Mouse (Mus musculus): ENCODE results near the gene Peak1.
A peak's percentile ranks its signal among the peaks of the same experiment; 100 is the strongest.

Peak1 gene

DNA sequence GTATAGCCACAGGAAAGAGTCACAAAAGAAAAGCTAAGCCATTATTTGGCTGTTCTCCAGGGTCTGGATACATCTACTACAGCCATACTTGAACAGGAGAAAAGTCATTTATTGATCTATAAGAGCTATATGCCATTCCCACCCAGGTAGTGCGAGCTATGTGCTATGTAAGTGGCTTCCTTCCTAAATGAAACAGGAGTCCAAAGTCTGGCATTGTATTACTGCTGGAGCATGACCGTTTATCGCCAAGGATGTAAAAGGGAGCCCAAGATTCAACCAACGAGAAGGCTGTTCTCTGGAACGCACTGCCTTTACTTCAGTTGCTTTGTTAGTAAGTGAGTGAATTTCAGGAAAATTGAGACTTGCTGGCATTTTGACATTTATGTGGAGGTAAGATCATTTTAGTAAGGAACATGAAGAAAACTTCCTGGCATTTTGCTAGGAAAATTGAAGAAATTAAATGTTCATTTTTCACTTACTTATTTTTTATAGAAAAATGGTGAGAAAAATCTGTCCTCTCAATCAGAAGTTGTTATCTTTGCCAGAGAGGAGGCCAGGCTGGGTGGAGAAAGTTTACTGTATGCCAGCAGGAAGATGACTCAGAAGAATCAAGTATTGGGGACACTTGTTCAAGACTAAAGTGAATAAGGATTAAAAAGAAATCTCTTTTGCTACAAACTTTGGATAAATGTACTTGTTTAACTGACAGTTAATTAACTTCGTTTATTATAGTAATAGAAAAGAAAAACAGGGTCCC, 162.0 kb downstream of the Peak1 start:
- no peak for DNase-seq (ENCODE audit: low spot score)

DNA sequence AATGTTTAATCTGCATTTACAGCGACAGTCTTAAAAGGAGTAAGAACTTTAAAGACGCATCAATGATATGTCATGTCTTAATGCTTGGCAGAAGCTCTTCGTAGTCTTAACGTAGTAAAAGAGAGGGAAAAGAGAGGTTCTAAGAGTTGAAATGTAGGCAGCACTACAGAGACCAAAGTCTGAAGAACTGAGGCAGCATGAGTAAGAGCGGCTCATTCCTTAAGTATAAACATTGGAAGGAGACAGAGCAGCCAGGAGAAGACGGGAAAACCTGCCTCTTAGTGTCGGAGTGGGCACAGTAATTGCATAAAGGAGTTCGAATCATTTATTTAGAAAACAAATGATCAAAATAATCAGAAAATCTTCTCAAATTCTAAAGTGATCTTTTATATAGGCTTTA, 173.5 kb downstream of the Peak1 start:
- DNase-seq (ENCODE audit: low spot score), result no peak

DNA sequence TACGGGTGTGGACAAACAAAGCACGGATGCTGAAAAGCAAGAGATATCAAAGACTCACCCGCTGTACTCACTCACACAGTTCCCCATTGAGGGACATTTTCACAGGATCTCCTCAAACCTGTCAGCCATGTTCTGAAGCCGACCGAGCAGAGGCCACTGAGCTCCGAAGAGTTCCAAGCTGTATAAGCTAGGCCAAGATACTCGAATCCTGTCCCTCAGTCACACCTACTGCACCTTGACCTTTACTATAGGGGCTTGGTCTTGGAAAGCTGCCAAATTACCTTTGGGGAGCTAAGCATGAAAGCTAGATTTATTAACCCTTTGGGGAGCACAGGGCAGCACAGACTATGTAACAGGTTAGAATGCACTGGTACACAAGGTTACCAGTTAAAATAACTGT, 174.0 kb downstream of the Peak1 start:
- DNase-seq (ENCODE audit: low spot score), result no peak

DNA sequence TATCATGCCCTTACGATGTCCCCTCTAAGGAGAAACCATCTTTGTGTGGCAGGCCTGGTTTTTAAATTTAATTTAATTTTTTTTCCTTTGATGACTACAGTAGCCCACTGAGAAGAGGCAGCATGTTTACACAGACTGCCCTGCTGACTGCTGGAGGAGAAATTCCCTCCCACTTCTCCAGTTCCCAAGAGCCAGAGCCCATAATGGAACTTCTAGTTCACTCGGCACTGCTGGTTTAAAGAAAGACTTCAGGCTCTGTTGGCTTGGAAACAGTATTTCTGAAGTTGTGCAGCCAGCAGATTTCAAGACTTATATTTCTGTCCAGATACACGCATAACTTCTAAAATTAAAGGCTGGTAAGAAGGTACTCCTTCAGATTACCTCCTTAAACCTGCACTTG, 175.2 kb downstream of the Peak1 start:
- DNase-seq (ENCODE audit: low spot score), result no peak

DNA sequence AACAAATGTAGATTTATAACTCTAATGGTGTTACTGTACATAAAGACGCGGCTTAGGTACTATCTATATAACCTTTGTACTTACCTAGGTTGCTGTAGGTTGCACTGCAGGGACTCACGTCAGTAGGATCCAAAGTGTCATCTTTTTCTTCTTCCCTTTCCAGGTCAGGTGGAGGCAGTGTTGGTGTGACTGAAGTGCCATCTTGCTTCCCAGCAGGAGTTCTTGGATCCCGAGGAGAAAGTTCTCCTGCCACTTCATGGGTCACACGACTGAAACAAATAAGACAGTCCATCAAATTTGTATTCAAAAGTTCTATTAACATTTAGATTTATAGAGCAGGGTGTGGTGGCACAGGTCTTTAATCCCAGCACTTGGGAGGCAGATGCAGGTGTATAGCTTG, 176.8 kb downstream of the Peak1 start:
- no peak for DNase-seq (ENCODE audit: low spot score)

DNA sequence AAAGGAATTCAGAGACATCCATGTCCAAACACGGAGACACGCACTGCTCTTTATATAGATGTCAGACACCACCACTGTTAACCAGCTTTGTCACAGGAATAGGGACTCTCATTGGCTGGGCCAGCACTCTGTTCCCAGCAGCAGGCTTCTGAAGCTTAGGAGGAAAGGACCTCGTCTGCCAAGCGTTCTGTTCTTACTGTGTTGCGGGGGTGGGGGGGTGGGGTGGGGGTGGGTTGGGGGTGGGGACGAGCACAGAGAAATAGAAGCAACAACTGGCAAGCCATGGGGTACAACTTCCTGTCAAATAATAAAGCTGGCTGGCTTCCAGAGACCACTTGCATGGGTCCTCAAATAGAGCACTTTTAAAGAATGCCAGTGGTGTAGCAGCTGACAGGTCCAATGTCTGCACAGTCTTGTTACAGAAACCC, 182.0 kb downstream of the Peak1 start:
- no peak for DNase-seq (ENCODE audit: low spot score)

DNA sequence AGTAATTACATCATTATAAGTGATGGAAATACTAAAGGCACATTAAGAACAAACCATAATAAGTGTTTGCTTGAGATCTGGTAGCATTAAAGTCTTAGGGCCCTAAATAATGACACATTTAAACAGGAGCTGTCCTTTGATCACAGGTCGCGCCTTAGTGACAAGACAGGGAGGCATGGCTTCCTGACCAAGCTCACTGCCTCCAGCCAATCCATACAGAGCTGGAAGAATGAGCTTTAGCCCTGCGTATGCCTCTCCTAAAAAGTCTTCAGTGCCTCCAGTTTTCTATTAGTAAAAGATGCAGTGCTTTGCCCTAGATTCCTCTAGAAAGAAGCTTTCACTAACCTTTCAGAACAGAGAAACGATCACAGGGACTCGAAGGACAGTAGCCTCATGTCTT, 182.6 kb downstream of the Peak1 start:
- no peak for DNase-seq (ENCODE audit: low spot score)

DNA sequence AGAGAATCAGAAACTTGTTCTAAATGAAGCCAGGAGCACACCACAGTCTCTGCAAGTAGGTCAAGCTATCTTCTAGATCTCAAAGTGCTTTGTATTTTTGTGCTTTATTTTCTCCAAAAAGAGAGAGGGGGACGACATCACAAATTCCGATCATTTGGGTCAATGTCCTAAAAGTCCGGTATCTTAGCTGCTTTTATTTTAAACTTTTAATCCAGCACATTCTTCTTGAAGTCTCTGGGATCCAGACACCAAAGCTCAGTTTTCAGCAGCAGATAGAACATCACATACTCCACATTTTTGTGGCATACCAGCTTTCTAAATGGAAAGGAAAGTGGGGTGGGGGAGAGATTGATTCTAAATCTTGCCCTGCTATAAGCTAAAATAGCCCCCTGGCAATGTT, 183.3 kb downstream of the Peak1 start:
- DNase-seq (ENCODE audit: low spot score), result no peak

DNA sequence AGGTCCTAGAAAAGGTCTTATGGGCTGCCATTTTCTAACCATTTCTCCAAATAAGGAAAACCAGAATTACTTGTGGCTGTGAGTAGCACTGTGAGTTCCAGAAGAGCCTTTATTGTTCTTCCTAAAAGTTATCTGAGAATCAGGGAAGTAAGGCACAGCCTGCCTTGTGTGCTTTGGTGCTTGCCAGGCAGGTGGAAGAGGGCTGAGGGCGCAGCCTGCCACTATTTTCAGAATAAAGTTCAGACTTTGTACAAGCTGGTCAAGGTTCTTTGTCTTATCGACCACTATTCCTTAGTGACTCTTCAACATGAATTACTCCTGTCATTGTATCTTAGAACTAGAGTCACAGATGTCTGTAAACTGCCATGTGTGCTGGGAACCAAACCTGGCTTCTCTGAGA, 184.6 kb downstream of the Peak1 start:
- no peak for DNase-seq (ENCODE audit: low spot score)

DNA sequence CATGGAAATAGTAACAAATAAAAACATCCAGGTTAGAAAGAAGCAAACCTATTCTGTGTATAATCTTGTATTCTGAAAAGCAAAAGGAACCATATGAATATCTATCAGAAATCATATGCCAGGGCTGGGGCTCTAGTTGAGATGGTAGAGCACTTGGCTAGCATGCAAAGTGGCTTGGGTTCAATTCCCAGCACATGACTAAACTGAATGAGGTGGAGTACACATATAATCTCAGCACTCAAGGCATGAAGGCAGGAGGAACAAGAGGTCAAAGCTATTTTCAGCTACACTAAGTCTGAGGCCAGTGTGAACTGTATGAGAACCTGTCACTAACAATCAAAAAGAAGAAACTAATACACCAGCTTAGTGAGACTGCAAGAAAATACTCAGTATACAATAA, 187.0 kb downstream of the Peak1 start:
- no peak for DNase-seq (ENCODE audit: low spot score)

DNA sequence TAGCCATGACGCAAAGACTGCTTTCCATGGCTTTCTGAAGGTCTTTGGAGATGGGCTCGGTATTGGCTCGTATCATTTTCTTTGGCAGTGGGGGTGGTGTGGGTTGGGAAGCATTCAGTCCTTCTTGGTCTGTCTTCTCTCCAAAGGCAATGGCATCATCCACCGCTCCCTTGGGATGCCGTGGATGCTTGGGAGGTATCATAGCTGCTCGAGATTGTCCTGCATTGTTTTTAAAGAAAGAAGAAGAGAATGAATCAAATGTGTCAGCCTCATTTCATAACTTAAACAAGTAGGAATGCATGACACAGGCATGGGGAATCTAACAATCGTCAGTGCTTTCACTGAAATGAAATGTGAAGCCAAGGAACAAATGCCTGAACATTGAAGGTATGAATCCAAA, 190.2 kb downstream of the Peak1 start:
- no peak for DNase-seq (ENCODE audit: low spot score)

DNA sequence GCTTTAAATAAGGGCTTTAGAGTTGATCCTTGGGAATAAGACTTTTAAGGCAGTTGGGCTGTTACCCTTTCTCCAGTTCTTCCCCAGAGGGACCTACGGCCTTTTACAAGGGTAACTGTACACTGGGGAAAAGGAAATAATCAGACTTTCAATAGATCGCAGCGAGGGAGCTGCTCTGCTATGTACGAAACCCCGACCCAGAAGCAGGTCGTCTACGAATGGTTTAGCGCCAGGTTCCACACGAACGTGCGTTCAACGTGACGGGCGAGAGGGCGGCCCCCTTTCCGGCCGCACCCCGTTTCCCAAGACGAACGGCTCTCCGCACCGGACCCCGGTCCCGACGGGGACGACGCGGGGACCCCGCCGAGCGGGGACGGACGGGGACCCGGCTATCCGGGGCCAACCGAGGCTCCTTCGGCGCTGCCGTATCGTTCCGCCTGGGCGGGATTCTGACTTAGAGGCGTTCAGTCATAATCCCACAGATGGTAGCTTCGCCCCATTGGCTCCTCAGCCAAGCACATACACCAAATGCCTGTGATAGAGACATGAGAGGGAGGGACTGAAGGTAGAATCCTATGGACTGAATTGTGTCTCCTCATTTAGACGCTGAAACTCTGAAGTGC, 194.3 kb downstream of the Peak1 start:
- DNase-seq (ENCODE audit: low spot score), result peak; percentile 74

DNA sequence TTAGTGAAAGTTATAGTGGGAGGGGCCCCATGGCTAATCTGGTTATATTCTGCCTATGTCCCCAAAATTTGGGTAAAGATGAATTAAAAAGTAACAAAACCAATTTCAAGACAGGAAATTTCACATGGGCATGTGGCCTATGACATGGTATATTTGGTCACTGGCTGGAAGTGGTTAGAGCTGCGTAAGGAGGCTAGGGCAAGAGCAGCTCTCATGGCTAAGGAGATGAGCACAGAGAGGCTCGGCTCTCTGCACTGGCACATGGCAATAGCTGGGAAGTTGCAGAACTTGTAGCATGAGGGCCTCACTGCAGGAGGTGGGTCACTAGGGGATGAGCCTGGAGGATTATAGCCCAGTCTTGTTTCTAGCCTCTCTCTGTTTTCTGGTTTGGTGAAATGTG, 199.0 kb downstream of the Peak1 start:
- DNase-seq (ENCODE audit: low spot score), result no peak

DNA sequence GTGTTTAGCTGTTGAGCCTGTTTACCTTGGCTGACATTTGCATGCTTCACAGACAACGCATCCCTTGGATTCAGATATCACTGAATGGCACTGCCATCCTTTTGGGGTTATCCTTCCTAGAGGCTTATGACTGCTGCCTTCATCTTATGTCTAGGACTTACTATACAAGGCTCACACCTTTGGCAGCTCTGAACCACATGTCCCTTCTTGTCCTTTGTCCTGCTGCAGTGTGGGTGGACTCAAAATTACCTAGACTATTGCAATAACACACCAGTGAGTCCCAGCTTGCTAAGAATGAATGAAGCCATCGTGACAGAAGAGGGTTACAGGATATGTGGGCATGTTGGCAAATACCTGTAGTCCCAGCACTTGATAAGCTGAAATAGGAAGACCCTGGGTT, 199.8 kb downstream of the Peak1 start:
- no peak for DNase-seq (ENCODE audit: low spot score)

DNA sequence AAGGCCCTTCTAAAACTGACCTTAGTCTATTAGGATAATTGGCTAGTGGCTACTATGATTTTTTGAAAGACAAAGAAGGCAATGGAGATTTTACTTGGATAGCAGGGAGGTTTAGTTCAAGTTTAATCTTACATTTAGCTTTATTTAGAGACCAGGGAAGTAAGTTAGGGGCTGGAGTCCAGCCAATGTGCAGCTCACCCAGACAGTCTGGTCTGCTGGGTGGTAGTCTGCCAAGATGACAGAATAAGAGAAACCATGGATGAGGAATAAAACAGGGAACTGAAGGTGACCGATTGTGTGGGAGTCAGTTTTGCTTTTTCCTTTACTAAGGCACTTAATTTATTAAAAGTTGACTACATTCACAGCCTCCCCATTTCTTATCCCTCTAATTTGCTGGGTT, 200.5 kb downstream of the Peak1 start:
- no peak for DNase-seq (ENCODE audit: low spot score)

DNA sequence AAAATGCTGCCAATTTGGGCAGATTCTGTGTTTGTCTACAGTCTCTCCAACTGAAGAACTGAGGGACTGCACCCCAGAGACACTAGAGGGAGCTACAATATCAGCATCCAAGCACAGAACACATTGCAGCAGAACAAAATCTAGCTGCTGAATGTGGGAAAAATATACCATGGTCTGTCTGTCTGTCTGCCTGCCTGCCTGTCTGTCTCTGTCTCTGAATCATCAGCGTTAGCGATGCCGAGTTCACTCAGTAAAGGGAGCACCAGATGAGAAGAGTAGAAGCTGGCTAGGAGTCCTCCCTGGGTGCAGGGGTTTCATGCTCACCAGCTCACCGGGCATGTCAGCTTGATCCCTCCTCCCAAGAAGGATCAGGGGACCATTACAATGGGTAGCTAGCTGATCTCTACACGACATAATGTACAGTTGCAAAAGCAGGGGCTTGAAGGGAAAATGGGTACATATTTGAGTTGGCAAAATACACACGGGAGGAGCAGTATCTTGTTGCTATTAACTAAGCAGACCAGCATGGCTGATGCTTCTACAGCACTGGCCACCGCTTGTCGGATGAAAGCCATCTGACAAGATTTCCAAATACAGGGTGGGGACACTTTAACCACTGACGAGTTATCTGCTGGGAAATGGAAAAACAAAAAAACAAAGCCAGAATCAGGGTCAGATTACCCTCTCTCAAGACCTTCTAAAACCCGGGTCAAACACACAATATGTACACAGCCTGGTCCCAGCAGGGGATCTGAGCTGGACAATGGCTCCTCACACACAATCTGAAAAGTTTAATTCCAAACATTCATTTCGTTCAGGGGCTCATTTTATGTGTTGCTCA, 204.2 kb downstream of the Peak1 start:
- no peak for DNase-seq (ENCODE audit: low spot score)

DNA sequence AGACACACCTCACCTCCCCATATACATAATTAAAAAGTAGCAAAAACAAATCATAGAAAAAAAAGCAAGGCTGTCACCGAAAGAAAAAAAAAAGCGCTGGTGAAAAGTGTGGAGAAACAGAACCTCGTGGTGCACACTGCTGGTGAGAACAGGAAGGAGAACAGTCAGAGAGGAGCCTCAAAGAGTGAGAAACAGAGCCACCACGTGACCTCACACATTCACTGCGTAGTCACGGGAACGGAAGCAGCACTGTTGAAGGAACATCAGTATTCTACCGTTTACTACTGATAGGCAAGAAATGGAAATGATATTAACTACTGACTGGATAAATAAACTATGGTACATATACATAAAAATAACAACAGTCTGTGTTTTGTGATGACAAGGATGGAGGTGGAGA, 209.1 kb downstream of the Peak1 start:
- DNase-seq (ENCODE audit: low spot score), result no peak

DNA sequence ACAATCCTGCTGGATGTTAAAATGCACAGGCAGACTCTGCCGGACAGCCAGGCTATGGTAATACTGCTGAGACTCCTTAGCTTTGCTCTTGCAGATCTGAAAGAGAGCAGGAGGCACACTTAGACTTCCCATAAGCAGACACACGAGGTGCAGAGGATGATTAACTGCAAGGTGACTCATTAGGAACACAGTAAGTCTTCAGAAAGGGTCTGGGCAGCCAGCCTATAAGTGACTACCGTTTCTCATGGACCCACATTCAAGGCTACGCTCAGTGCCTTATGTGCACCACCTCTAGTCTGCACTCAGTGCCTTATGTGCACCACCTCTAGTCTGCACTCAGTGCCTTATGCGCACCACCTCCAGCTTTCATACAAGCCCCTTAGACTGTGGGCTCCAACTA, 210.4 kb downstream of the Peak1 start:
- DNase-seq (ENCODE audit: low spot score), result no peak

DNA sequence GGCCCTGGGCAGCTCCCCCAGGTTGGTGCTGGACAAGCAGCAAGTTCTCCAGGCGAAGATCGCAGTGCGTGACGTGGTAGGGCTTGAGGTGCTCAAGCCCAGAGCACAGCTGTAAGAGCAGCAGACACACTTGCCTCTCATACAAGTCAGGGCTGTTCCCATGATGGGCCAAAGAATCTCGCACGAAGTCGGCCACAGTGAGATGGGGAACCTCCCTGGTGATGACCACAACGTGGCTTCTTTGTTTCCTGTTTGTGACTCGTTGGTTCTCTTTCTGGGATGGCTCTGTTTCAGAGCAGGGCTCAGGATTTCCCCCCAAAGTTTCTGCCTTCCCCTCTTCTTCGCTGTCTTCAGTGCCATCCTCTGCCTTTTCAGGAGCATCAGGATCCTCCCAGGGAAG, 210.8 kb downstream of the Peak1 start:
- DNase-seq (ENCODE audit: low spot score), result no peak

DNA sequence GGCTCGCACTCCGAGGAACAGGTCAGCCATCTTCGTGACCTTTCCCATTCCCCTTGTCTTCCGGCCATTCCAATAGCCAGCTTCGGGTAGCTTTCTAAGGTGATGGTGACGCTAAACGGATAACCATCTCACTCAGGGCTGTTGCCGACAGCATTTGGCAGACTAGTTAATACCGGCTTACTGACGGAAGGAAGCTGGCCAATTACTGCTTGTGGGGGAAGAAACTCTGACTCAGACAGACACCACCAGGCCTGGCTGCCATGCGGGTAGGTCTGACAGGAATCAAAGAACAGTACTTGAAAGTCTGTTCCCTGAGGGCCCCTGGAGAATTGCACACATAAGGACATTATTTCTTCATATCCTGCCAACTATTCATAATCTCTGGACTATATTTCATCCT, 212.5 kb downstream of the Peak1 start:
- DNase-seq (ENCODE audit: low spot score), result no peak

DNA sequence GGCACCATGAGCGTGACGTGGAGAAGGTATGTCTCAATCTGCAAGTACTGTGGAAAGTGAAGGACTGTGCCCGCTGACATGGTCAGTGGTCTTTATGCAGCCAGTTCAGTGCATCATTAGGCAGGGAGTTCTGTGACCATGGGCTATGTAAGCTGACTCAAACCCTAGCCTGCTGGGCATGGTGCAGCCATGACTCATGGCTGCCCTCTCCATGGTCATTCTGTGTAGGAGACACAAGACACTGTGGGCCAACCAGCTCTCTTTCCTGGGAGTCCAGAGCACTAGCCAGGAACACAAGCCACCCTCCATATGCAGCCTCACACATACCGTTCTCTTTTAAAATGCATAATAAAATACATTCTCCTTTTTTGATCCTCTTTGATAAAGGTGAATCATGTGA, 213.6 kb downstream of the Peak1 start:
- no peak for DNase-seq (ENCODE audit: low spot score)

DNA sequence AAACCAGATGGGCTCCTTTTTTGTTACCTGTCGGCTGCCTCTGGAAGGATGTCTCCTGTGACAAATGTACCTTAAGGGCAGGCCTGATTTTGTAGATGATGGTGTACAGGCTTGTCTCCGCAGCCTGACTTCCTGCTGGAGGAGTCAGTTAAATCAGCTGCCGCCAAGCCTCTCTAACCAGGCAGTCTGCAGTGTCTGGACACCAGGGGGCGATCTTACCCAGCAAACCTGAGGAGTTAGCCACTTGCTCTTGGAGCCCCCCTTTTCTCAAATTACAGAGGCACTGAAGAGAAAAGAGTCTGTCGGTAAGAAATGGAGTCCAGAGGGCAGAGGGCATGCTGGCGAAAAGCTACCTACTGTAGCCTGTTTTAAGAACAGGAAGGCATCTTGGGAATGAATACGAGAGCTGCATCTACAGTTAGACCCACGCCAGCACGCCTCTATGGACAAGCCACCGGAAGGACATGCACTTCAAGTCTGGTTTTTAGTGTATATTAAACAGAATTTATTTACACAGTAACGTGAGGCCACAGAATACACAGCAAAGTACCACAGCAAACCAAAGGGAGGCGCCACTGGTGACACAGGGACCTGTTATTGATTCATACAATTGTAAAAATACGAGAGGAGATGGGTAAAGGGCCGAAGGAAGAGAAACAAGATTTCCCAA, 217.1 kb downstream of the Peak1 start:
- peak; percentile 87 for DNase-seq (ENCODE audit: low spot score)

DNA sequence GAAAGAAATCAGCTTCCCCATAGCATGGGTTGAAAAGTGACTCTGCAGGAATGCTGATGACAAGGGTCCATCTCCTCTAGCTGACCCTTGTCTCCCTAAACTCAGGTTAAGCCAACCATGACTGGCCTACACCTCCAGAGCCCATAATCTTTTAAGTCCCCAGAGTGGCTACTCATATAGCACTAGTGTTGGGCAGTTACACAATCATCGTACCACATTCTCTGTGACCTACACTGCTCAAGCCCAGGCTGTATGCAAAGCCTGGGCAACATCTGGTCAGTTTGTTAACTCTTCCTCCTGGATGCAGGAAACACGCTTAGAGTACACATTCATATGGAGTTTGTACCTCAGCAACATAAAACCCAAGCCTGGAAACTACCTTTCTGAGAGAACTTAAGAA, 217.7 kb downstream of the Peak1 start:
- DNase-seq (ENCODE audit: low spot score), result no peak
